Mouse (Mus musculus): ENCODE measurements around the gene Ghrhr. TPM values are rescaled to one million over a fixed set of nuclear protein-coding genes. Genes with fewer than 3 reads are reported as not detected.

The Ghrhr gene
- total and polyA plus RNA-seq, 2 experiments, result 0.09 TPM; not detected in 1

- no peak for DNase-seq (ENCODE audit: extremely low read depth, low read depth, low spot score)
- no peak overlapping the region for H3K4me3 ChIP-seq (ENCODE audit: insufficient read depth, low read depth, low read length)
- WGBS, result 96% methylated on average over 6 of the region's 6 CpGs
- no peak overlapping the region for H3K9ac ChIP-seq (ENCODE audit: low read depth, low read length)
- H3K36me3 ChIP-seq (ENCODE audit: control insufficient read depth, insufficient read depth, low read length), result no peaks in the 10 kb centered on the region
- no peak overlapping the region for H3K27ac ChIP-seq (replicated peaks; ENCODE audit: insufficient read depth, low read depth, low read length)
- H3K79me2 ChIP-seq (ENCODE audit: control insufficient read depth, insufficient read depth, low read length), result no peaks in the 10 kb centered on the region
- TF ChIP-seq CTCF (IDR thresholded peaks at IDR 0.05; ENCODE audit: low read depth, low read length), result no peak
- no peak for TF ChIP-seq POLR2A (IDR thresholded peaks at IDR 0.05; ENCODE audit: extremely low read depth, insufficient read depth, low read length)
- H3K27me3 ChIP-seq (ENCODE audit: control insufficient read depth, insufficient read depth, low read length), result no peaks in the 10 kb centered on the region
- H3K4me1 ChIP-seq (ENCODE audit: control insufficient read depth, insufficient read depth, low read length), result no peaks in the 10 kb centered on the region
Measured at GRCm38 (mm10) chr6:55332773-55333109, 43.4 kb upstream of the Ghrhr start.

GRCm38 (mm10) chr6:55335989-55336514 lies 40.0 kb upstream of the Ghrhr start, which contains the start of gene Aqp1:
Gene Aqp1, plus strand, starts transcription at chr6:55336432.
- 51% methylated on average over 12 of the region's 12 CpGs for WGBS
- no peaks in the 10 kb centered on the region for H3K36me3 ChIP-seq (ENCODE audit: control insufficient read depth, insufficient read depth, low read length)
- peak within 1 kb of the TSS; percentile 58 for H3K27ac ChIP-seq (replicated peaks; ENCODE audit: insufficient read depth, low read depth, low read length)
- H3K79me2 ChIP-seq (ENCODE audit: control insufficient read depth, insufficient read depth, low read length), result no peaks in the 10 kb centered on the region
- peak within 1 kb of the TSS; percentile 82 for H3K4me3 ChIP-seq (ENCODE audit: insufficient read depth, low read depth, low read length)
- H3K4me1 ChIP-seq (ENCODE audit: control insufficient read depth, insufficient read depth, low read length), result no peaks in the 10 kb centered on the region
- no peak for TF ChIP-seq CTCF (IDR thresholded peaks at IDR 0.05; ENCODE audit: low read depth, low read length)
- peak; percentile 76 for TF ChIP-seq POLR2A (IDR thresholded peaks at IDR 0.05; ENCODE audit: extremely low read depth, insufficient read depth, low read length)
- peak within 1 kb of the TSS; percentile 71 for H3K9ac ChIP-seq (ENCODE audit: low read depth, low read length)
- H3K27me3 ChIP-seq (ENCODE audit: control insufficient read depth, insufficient read depth, low read length), result no peaks in the 10 kb centered on the region
- DNase-seq (ENCODE audit: extremely low read depth, low read depth, low spot score), result no peak

- no peak for TF ChIP-seq POLR2A (IDR thresholded peaks at IDR 0.05; ENCODE audit: extremely low read depth, insufficient read depth, low read length)
- no peak for TF ChIP-seq CTCF (IDR thresholded peaks at IDR 0.05; ENCODE audit: low read depth, low read length)
- Histone ChIP-seq H3K9ac (ENCODE audit: low read depth, low read length) (peak overlapping the region; percentile 71), H3K36me3 (ENCODE audit: control insufficient read depth, insufficient read depth, low read length) (no peaks in the 10 kb centered on the region), H3K27ac (replicated peaks; ENCODE audit: insufficient read depth, low read depth, low read length) (peak overlapping the region; percentile 54), H3K4me3 (ENCODE audit: insufficient read depth, low read depth, low read length) (peak overlapping the region; percentile 82), H3K4me1 (ENCODE audit: control insufficient read depth, insufficient read depth, low read length) (peaks cover 2% of the 10 kb centered on the region; the same call in 1 of the 2 replicates), H3K79me2 (ENCODE audit: control insufficient read depth, insufficient read depth, low read length) (no peaks in the 10 kb centered on the region), H3K27me3 (ENCODE audit: control insufficient read depth, insufficient read depth, low read length) (no peaks in the 10 kb centered on the region)
- WGBS, result 77% methylated on average over 5 of the region's 5 CpGs
- DNase-seq (ENCODE audit: extremely low read depth, low read depth, low spot score), result no peak
Measured at GRCm38 (mm10) chr6:55337242-55337641, 38.9 kb upstream of the Ghrhr start.

GRCm38 (mm10) chr6:55338077-55338476 lies 38.0 kb upstream of the Ghrhr start:
- no peak for TF ChIP-seq POLR2A (IDR thresholded peaks at IDR 0.05; ENCODE audit: extremely low read depth, insufficient read depth, low read length)
- no peak for TF ChIP-seq CTCF (IDR thresholded peaks at IDR 0.05; ENCODE audit: low read depth, low read length)

GRCm38 (mm10) chr6:55338934-55339825 lies 36.9 kb upstream of the Ghrhr start:
- peak overlapping the region; percentile 12; the same call in 1 of the 2 replicates for H3K27ac ChIP-seq (replicated peaks; ENCODE audit: insufficient read depth, low read depth, low read length)
- H3K4me3 ChIP-seq (ENCODE audit: insufficient read depth, low read depth, low read length), result peak overlapping the region; percentile 82
- H3K79me2 ChIP-seq (ENCODE audit: control insufficient read depth, insufficient read depth, low read length), result no peaks in the 10 kb centered on the region
- peaks cover 2% of the 10 kb centered on the region; the same call in 1 of the 2 replicates for H3K4me1 ChIP-seq (ENCODE audit: control insufficient read depth, insufficient read depth, low read length)
- no peak for DNase-seq (ENCODE audit: extremely low read depth, low read depth, low spot score)
- peak overlapping the region; percentile 33 for H3K9ac ChIP-seq (ENCODE audit: low read depth, low read length)
- 72% methylated on average over 9 of the region's 9 CpGs for WGBS
- no peaks in the 10 kb centered on the region for H3K27me3 ChIP-seq (ENCODE audit: control insufficient read depth, insufficient read depth, low read length)
- no peaks in the 10 kb centered on the region for H3K36me3 ChIP-seq (ENCODE audit: control insufficient read depth, insufficient read depth, low read length)
- TF ChIP-seq CTCF (IDR thresholded peaks at IDR 0.05; ENCODE audit: low read depth, low read length) (no peak), POLR2A (IDR thresholded peaks at IDR 0.05; ENCODE audit: extremely low read depth, insufficient read depth, low read length) (no peak)

More at GRCm38 (mm10) chr6:55338077-55338476, 38.0 kb upstream of the Ghrhr start:
- Histone ChIP-seq H3K27me3 (ENCODE audit: control insufficient read depth, insufficient read depth, low read length) (no peaks in the 10 kb centered on the region), H3K27ac (replicated peaks; ENCODE audit: insufficient read depth, low read depth, low read length) (peak overlapping the region; percentile 54; the same call in 1 of the 2 replicates), H3K36me3 (ENCODE audit: control insufficient read depth, insufficient read depth, low read length) (no peaks in the 10 kb centered on the region), H3K79me2 (ENCODE audit: control insufficient read depth, insufficient read depth, low read length) (no peaks in the 10 kb centered on the region), H3K9ac (ENCODE audit: low read depth, low read length) (peak overlapping the region; percentile 59), H3K4me3 (ENCODE audit: insufficient read depth, low read depth, low read length) (peak overlapping the region; percentile 82), H3K4me1 (ENCODE audit: control insufficient read depth, insufficient read depth, low read length) (peaks cover 2% of the 10 kb centered on the region; the same call in 1 of the 2 replicates)
- DNase-seq (ENCODE audit: extremely low read depth, low read depth, low spot score), result peak; percentile 41
- WGBS, result 51% methylated on average over 6 of the region's 6 CpGs
